Mouse (Mus musculus): ENCODE data around the gene Pf4. TPM values are rescaled to one million over a fixed set of nuclear protein-coding genes. Genes with fewer than 3 reads are reported as not detected.

Gene Pf4
- polyA plus RNA-seq (2015; fragmentation: Nextera tagmentation; extraction: Ambion mirVana) = 58.0 and 64.6 TPM in 2 replicates

DNA sequence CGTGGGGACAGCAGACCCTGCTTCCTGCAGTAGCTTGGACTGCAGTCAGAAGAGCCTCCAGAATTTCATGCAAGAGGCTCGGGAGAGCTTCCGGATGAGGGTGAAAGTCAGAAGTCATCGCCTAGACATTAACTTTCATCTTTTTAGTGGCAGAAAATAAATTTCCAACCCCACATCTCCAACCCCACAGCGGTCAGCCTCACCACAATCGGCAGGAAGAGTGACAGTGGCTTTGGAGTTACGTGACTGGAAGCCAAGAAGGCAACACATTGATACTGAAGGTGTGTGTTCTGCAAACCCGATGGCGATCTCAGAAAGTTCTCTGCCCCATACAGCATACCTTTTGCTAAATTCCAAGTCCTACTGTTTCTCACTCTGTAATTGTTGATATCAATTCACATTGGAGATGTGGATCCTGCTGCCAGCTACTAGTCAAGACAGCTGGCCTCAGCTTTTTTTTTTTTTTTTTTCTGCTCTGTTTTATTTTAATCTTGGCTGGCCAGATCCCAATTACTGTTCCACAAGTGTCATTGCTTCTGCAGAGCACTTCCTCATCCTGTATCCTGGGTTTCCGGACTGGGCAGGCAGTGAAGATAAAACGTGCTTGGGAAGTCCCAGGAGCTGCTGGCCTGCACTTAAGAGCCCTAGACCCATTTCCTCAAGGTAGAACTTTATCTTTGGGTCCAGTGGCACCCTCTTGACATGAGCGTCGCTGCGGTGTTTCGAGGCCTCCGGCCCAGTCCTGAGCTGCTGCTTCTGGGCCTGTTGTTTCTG lies at the start of gene Pf4:
Gene Pf4, plus strand, starts transcription at position 556 of the 774 bp plus-strand sequence.
- 69% methylated on average over 16 of the region's 16 CpGs for WGBS
- H3K36me3 ChIP-seq (ENCODE audit: control insufficient read depth, insufficient read depth) = no peaks in the 10 kb centered on the region
- no peak within 1 kb of the TSS for H3K4me2 ChIP-seq (replicated peaks; ENCODE audit: low read depth)
- H3K27ac ChIP-seq (ENCODE audit: low read depth, low read length) = no peak within 1 kb of the TSS
- ATAC-seq = no peak
- no peak within 1 kb of the TSS for H3K4me3 ChIP-seq (ENCODE audit: low read depth, low read length)
- H3K4me1 ChIP-seq (replicated peaks; ENCODE audit: control insufficient read depth, insufficient read depth, low read length) = no peaks in the 10 kb centered on the region
- no peaks in the 10 kb centered on the region for H3K9me3 ChIP-seq (ENCODE audit: control insufficient read depth)
- H3K9ac ChIP-seq (ENCODE audit: low read depth, low read length) = no peak within 1 kb of the TSS
- H3K27me3 ChIP-seq (replicated peaks; ENCODE audit: control insufficient read depth, insufficient read depth, low read length) = no peaks in the 10 kb centered on the region
- TF ChIP-seq CTCF (IDR thresholded peaks at IDR 0.05; ENCODE audit: low read depth) = no peak

- WGBS = 70% methylated on average over 3 of the region's 3 CpGs
- ATAC-seq = peak; percentile 53; the same call in 1 of the 2 replicates
Measured at GRCm38 (mm10) chr5:90722656-90723055, 49.6 kb upstream of the Pf4 start.

GRCm38 (mm10) chr5:90728254-90728653 lies 44.0 kb upstream of the Pf4 start:
- Histone ChIP-seq H3K27ac (ENCODE audit: low read depth, low read length) (peak overlapping the region; percentile 28; the same call in 1 of the 2 replicates), H3K4me3 (ENCODE audit: low read depth, low read length) (no peak overlapping the region), H3K4me2 (replicated peaks; ENCODE audit: low read depth) (peak overlapping the region; percentile 38; the same call in 1 of the 2 replicates), H3K36me3 (ENCODE audit: control insufficient read depth, insufficient read depth) (no peaks in the 10 kb centered on the region), H3K4me1 (replicated peaks; ENCODE audit: control insufficient read depth, insufficient read depth, low read length) (no peaks in the 10 kb centered on the region), H3K9me3 (ENCODE audit: control insufficient read depth) (no peaks in the 10 kb centered on the region), H3K27me3 (replicated peaks; ENCODE audit: control insufficient read depth, insufficient read depth, low read length) (no peaks in the 10 kb centered on the region), H3K9ac (ENCODE audit: low read depth, low read length) (no peak overlapping the region)
- ATAC-seq = peak; percentile 64; the same call in 1 of the 2 replicates
- no peak for TF ChIP-seq CTCF (IDR thresholded peaks at IDR 0.05; ENCODE audit: low read depth)
- WGBS = 36% methylated on average over 3 of the region's 3 CpGs

More at GRCm38 (mm10) chr5:90722656-90723055, 49.6 kb upstream of the Pf4 start:
- Histone ChIP-seq H3K9ac (ENCODE audit: low read depth, low read length) (no peak overlapping the region), H3K36me3 (ENCODE audit: control insufficient read depth, insufficient read depth) (no peaks in the 10 kb centered on the region), H3K4me3 (ENCODE audit: low read depth, low read length) (no peak overlapping the region), H3K4me1 (replicated peaks; ENCODE audit: control insufficient read depth, insufficient read depth, low read length) (no peaks in the 10 kb centered on the region), H3K27ac (ENCODE audit: low read depth, low read length) (no peak overlapping the region), H3K4me2 (replicated peaks; ENCODE audit: low read depth) (no peak overlapping the region), H3K9me3 (ENCODE audit: control insufficient read depth) (no peaks in the 10 kb centered on the region), H3K27me3 (replicated peaks; ENCODE audit: control insufficient read depth, insufficient read depth, low read length) (no peaks in the 10 kb centered on the region)
- no peak for TF ChIP-seq CTCF (IDR thresholded peaks at IDR 0.05; ENCODE audit: low read depth)

GRCm38 (mm10) chr5:90731480-90731879 lies 40.8 kb upstream of the Pf4 start:
- Histone ChIP-seq H3K4me2 (replicated peaks; ENCODE audit: low read depth) (no peak overlapping the region), H3K27me3 (replicated peaks; ENCODE audit: control insufficient read depth, insufficient read depth, low read length) (no peaks in the 10 kb centered on the region), H3K36me3 (ENCODE audit: control insufficient read depth, insufficient read depth) (no peaks in the 10 kb centered on the region), H3K4me1 (replicated peaks; ENCODE audit: control insufficient read depth, insufficient read depth, low read length) (no peaks in the 10 kb centered on the region), H3K9ac (ENCODE audit: low read depth, low read length) (no peak overlapping the region), H3K27ac (ENCODE audit: low read depth, low read length) (no peak overlapping the region), H3K9me3 (ENCODE audit: control insufficient read depth) (no peaks in the 10 kb centered on the region), H3K4me3 (ENCODE audit: low read depth, low read length) (no peak overlapping the region)
- no peak for ATAC-seq
- WGBS = 72% methylated on average over 4 of the region's 4 CpGs
- TF ChIP-seq CTCF (IDR thresholded peaks at IDR 0.05; ENCODE audit: low read depth) = no peak

DNA sequence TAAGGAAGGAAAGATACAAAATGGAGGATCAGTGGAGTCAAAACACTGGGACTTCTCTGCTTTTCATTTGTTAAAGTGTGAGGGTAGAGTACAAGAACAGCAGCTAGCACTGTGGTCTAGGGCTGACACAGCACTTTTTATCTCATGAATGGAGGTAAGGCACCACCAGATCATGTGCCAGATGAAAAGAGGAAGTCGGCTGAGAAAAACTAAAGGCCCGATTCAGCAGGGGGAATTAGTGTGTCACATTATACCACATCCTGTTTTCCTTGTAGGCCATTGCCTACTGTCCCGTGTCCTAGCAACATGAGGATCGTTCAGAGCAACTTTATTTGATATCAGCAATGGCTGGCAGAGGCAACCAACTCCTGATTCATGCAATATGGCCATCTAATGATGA lies 30.2 kb upstream of the Pf4 start:
- Histone ChIP-seq H3K9ac (ENCODE audit: low read depth, low read length) (no peak overlapping the region), H3K27me3 (replicated peaks; ENCODE audit: control insufficient read depth, insufficient read depth, low read length) (no peaks in the 10 kb centered on the region), H3K4me2 (replicated peaks; ENCODE audit: low read depth) (no peak overlapping the region), H3K27ac (ENCODE audit: low read depth, low read length) (no peak overlapping the region), H3K4me3 (ENCODE audit: low read depth, low read length) (no peak overlapping the region), H3K4me1 (replicated peaks; ENCODE audit: control insufficient read depth, insufficient read depth, low read length) (no peaks in the 10 kb centered on the region), H3K36me3 (ENCODE audit: control insufficient read depth, insufficient read depth) (no peaks in the 10 kb centered on the region), H3K9me3 (ENCODE audit: control insufficient read depth) (no peaks in the 10 kb centered on the region)
- TF ChIP-seq CTCF (IDR thresholded peaks at IDR 0.05; ENCODE audit: low read depth) = no peak
- WGBS = 56% methylated on average over 4 of the region's 4 CpGs
- ATAC-seq = no peak

- Histone ChIP-seq H3K36me3 (ENCODE audit: control insufficient read depth, insufficient read depth) (no peaks in the 10 kb centered on the region), H3K4me3 (ENCODE audit: low read depth, low read length) (no peak overlapping the region), H3K9me3 (ENCODE audit: control insufficient read depth) (no peaks in the 10 kb centered on the region), H3K4me1 (replicated peaks; ENCODE audit: control insufficient read depth, insufficient read depth, low read length) (peaks cover 4% of the 10 kb centered on the region), H3K4me2 (replicated peaks; ENCODE audit: low read depth) (no peak overlapping the region), H3K27ac (ENCODE audit: low read depth, low read length) (no peak overlapping the region), H3K9ac (ENCODE audit: low read depth, low read length) (no peak overlapping the region), H3K27me3 (replicated peaks; ENCODE audit: control insufficient read depth, insufficient read depth, low read length) (peaks cover 2% of the 10 kb centered on the region; the same call in 1 of the 2 replicates)
- TF ChIP-seq CTCF (IDR thresholded peaks at IDR 0.05; ENCODE audit: low read depth) = no peak
- 94% methylated on average over 1 of the region's 1 CpGs for WGBS
- ATAC-seq = no peak
Measured at GRCm38 (mm10) chr5:90753934-90754333, 18.3 kb upstream of the Pf4 start.
